Mouse (Mus musculus) E14TG2a.4 (cell line): ENCODE data around the gene Uts2b.
"Not testable (repeated sequence)": the region's sequence is repeated elsewhere in the genome, so short reads cannot be mapped to it uniquely, and the experiment has no call there.

Experiments used
- H3K27me3 ChIP-seq: 2 replicates; pipeline ENCODE4 v1.6.1; 2014; ENCODE audit warnings: low read length, control low read depth; ENCODE audit not compliant: insufficient read depth
- H3K36me3 ChIP-seq: 2 replicates; pipeline ENCODE4 v1.6.1; 2014; ENCODE audit warnings: low read length, control low read depth; ENCODE audit not compliant: insufficient read depth
- H3K4me1 ChIP-seq: replicated peaks from 2 replicates; pipeline ENCODE4 v1.6.1; 2014; ENCODE audit warnings: low read depth, low read length, control low read depth
- H3K4me3 ChIP-seq: replicated peaks from 2 replicates; pipeline ENCODE4 v1.5.1; 2014; ENCODE audit warnings: mild to moderate bottlenecking, low read length
- H3K9me3 ChIP-seq: 2 replicates; pipeline ENCODE4 v1.6.1; 2014; ENCODE audit warnings: low read length, control low read depth
- CTCF ChIP-seq: conservative IDR thresholded peaks from 2 replicates; pipeline ENCODE4 v1.5.1; 2014; ENCODE audit warnings: low read length
- NANOG ChIP-seq: IDR thresholded peaks from 2 replicates; pipeline ENCODE4 v1.6.1; 2014; ENCODE audit warnings: borderline replicate concordance, low read length, mixed read lengths
- POU5F1 ChIP-seq: IDR thresholded peaks from 2 replicates; pipeline ENCODE4 v1.6.1; 2014; ENCODE audit warnings: low read length, borderline replicate concordance

Uts2b gene

GRCm38 (mm10) chr16:27349878-27350532 is 20.0 kb downstream of the Uts2b start:
- Histone ChIP-seq H3K4me1 (no peaks in the 10 kb centered on the region), H3K4me3 (no peak overlapping the region), H3K9me3 (no peaks in the 10 kb centered on the region), H3K36me3 (no peaks in the 10 kb centered on the region), H3K27me3 (no peaks in the 10 kb centered on the region)
- no peak for TF ChIP-seq POU5F1
- TF ChIP-seq CTCF = no peak
- TF ChIP-seq NANOG = no peak

- no peaks in the 10 kb centered on the region for H3K4me1 ChIP-seq
- TF ChIP-seq POU5F1 (no peak), NANOG (no peak), CTCF (no peak)
- no peaks in the 10 kb centered on the region for H3K27me3 ChIP-seq
Measured at GRCm38 (mm10) chr16:27349235-27349634, 20.8 kb downstream of the Uts2b start.

GRCm38 (mm10) chr16:27348359-27348758 is 21.7 kb downstream of the Uts2b start:
- H3K36me3 ChIP-seq = no peaks in the 10 kb centered on the region
- no peaks in the 10 kb centered on the region for H3K4me1 ChIP-seq
- no peak overlapping the region for H3K4me3 ChIP-seq
- no peak for TF ChIP-seq CTCF
- TF ChIP-seq NANOG = no peak
- no peak for TF ChIP-seq POU5F1
- H3K9me3 ChIP-seq = no peaks in the 10 kb centered on the region
- H3K27me3 ChIP-seq = no peaks in the 10 kb centered on the region

More at GRCm38 (mm10) chr16:27349235-27349634, 20.8 kb downstream of the Uts2b start:
- Histone ChIP-seq H3K9me3 (no peaks in the 10 kb centered on the region), H3K4me3 (no peak overlapping the region), H3K36me3 (no peaks in the 10 kb centered on the region)

GRCm38 (mm10) chr16:27347521-27347920 is 22.5 kb downstream of the Uts2b start:
- H3K36me3 ChIP-seq = no peaks in the 10 kb centered on the region
- H3K27me3 ChIP-seq = no peaks in the 10 kb centered on the region
- H3K4me3 ChIP-seq = no peak overlapping the region
- H3K4me1 ChIP-seq = no peaks in the 10 kb centered on the region
- no peaks in the 10 kb centered on the region for H3K9me3 ChIP-seq
- no peak for TF ChIP-seq NANOG
- TF ChIP-seq CTCF = no peak
- no peak for TF ChIP-seq POU5F1

- no peaks in the 10 kb centered on the region for H3K9me3 ChIP-seq
- H3K4me1 ChIP-seq = no peaks in the 10 kb centered on the region
- no peak overlapping the region for H3K4me3 ChIP-seq
- TF ChIP-seq NANOG = no peak
- TF ChIP-seq POU5F1 = no peak
- TF ChIP-seq CTCF = no peak
- no peaks in the 10 kb centered on the region for H3K27me3 ChIP-seq
- H3K36me3 ChIP-seq = no peaks in the 10 kb centered on the region
Measured at GRCm38 (mm10) chr16:27326463-27326862, 43.6 kb downstream of the Uts2b start.

- Histone ChIP-seq H3K9me3 (no peaks in the 10 kb centered on the region), H3K4me1 (no peaks in the 10 kb centered on the region), H3K27me3 (no peaks in the 10 kb centered on the region), H3K36me3 (no peaks in the 10 kb centered on the region), H3K4me3 (no peak overlapping the region)
- TF ChIP-seq POU5F1 (no peak), CTCF (no peak), NANOG (no peak)
Measured at GRCm38 (mm10) chr16:27322047-27322446, 48.0 kb downstream of the Uts2b start.

GRCm38 (mm10) chr16:27319099-27319498 is 50.9 kb downstream of the Uts2b start:
- no peak for TF ChIP-seq CTCF
- Histone ChIP-seq H3K36me3 (no peaks in the 10 kb centered on the region), H3K27me3 (no peaks in the 10 kb centered on the region), H3K4me1 (no peaks in the 10 kb centered on the region), H3K4me3 (no peak overlapping the region), H3K9me3 (no peaks in the 10 kb centered on the region)

- H3K4me1 ChIP-seq, H3K27me3 ChIP-seq, H3K9me3 ChIP-seq, H3K36me3 ChIP-seq, H3K4me3 ChIP-seq: not testable (repeated sequence)
Measured at GRCm38 (mm10) chr16:27307189-27307588, 62.9 kb downstream of the Uts2b start, which contains the start of gene Ostn. Ostn (plus strand) TSS chr16:27307489.
